Mouse (Mus musculus): Measurements from ENCODE around the gene Hmbs. TPM values are rescaled to one million over a fixed set of nuclear protein-coding genes. Genes with fewer than 3 reads are reported as not detected.
A peak's percentile ranks its signal among the peaks of the same experiment; 100 is the strongest.
"Not testable (repeated sequence)": the region's sequence is repeated elsewhere in the genome, so short reads cannot be mapped to it uniquely, and the experiment has no call there.

Gene Hmbs
- polyA plus RNA-seq, 1 experiment from 2014 or later: 133 TPM

- no peaks in the 10 kb centered on the region for H3K27me3 ChIP-seq (ENCODE audit: insufficient read depth, low read length)
- peak overlapping the region; percentile 94 for H3K9ac ChIP-seq (replicated peaks; ENCODE audit: low read length)
- ATAC-seq (ENCODE audit: low FRiP score, low TSS enrichment): peak; percentile 91
- peaks cover 25% of the 10 kb centered on the region for H3K36me3 ChIP-seq (ENCODE audit: insufficient read depth, low read length)
- peak overlapping the region; percentile 90 for H3K4me2 ChIP-seq (replicated peaks; ENCODE audit: low read depth, low read length)
- peak overlapping the region; percentile 97 for H3K27ac ChIP-seq (ENCODE audit: low read length)
- H3K4me3 ChIP-seq (ENCODE audit: low read length): peak overlapping the region; percentile 73
- H3K4me1 ChIP-seq (ENCODE audit: insufficient read depth, low read length): peaks cover 12% of the 10 kb centered on the region
- H3K9me3 ChIP-seq (ENCODE audit: low read length): no peaks in the 10 kb centered on the region
- WGBS: under 1% methylated on average over 38 of the region's 38 CpGs
Measured at GRCm38 (mm10) chr9:44326371-44327063, 17.5 kb downstream of the Hmbs start.

GRCm38 (mm10) chr9:44325768-44326370, 18.2 kb downstream of the Hmbs start, which contains the start of gene Dpagt1:
Dpagt1 (plus strand) TSS chr9:44326019.
- WGBS: 1% methylated on average over 12 of the region's 12 CpGs
- Histone ChIP-seq H3K27me3 (ENCODE audit: insufficient read depth, low read length) (no peaks in the 10 kb centered on the region), H3K36me3 (ENCODE audit: insufficient read depth, low read length) (peaks cover 20% of the 10 kb centered on the region), H3K4me3 (ENCODE audit: low read length) (peak within 1 kb of the TSS; percentile 73), H3K4me1 (ENCODE audit: insufficient read depth, low read length) (peaks cover 14% of the 10 kb centered on the region), H3K9ac (replicated peaks; ENCODE audit: low read length) (peak within 1 kb of the TSS; percentile 94), H3K27ac (ENCODE audit: low read length) (peak within 1 kb of the TSS; percentile 97), H3K4me2 (replicated peaks; ENCODE audit: low read depth, low read length) (peak within 1 kb of the TSS; percentile 90), H3K9me3 (ENCODE audit: low read length) (no peaks in the 10 kb centered on the region)
- ATAC-seq (ENCODE audit: low FRiP score, low TSS enrichment): 0 out of 2 replicates have a peak, but pooled peaks have one; percentile 25

GRCm38 (mm10) chr9:44325032-44325767, 18.8 kb downstream of the Hmbs start:
- WGBS: 60% methylated on average over 7 of the region's 8 CpGs
- Histone ChIP-seq H3K4me3 (ENCODE audit: low read length) (peak overlapping the region; percentile 73), H3K4me2 (replicated peaks; ENCODE audit: low read depth, low read length) (peak overlapping the region; percentile 90), H3K9ac (replicated peaks; ENCODE audit: low read length) (peak overlapping the region; percentile 94), H3K4me1 (ENCODE audit: insufficient read depth, low read length) (peaks cover 17% of the 10 kb centered on the region), H3K36me3 (ENCODE audit: insufficient read depth, low read length) (peaks cover 13% of the 10 kb centered on the region), H3K27ac (ENCODE audit: low read length) (peak overlapping the region; percentile 97; the same call in 1 of the 2 replicates)
- not testable (repeated sequence) for ATAC-seq (ENCODE audit: low FRiP score, low TSS enrichment); H3K27me3 ChIP-seq (ENCODE audit: insufficient read depth, low read length); H3K9me3 ChIP-seq (ENCODE audit: low read length)

- no peaks in the 10 kb centered on the region for H3K27me3 ChIP-seq (ENCODE audit: insufficient read depth, low read length)
- peaks cover 5% of the 10 kb centered on the region for H3K36me3 ChIP-seq (ENCODE audit: insufficient read depth, low read length)
- H3K4me1 ChIP-seq (ENCODE audit: insufficient read depth, low read length): peaks cover 21% of the 10 kb centered on the region
- no peak overlapping the region for H3K4me2 ChIP-seq (replicated peaks; ENCODE audit: low read depth, low read length)
- no peaks in the 10 kb centered on the region for H3K9me3 ChIP-seq (ENCODE audit: low read length)
- ATAC-seq (ENCODE audit: low FRiP score, low TSS enrichment): no peak
- 60% methylated on average over 6 of the region's 6 CpGs for WGBS
- H3K27ac ChIP-seq (ENCODE audit: low read length): no peak overlapping the region
- no peak overlapping the region for H3K9ac ChIP-seq (replicated peaks; ENCODE audit: low read length)
- H3K4me3 ChIP-seq (ENCODE audit: low read length): no peak overlapping the region
Measured at GRCm38 (mm10) chr9:44324147-44324546, 19.9 kb downstream of the Hmbs start.

- 82% methylated on average over 3 of the region's 4 CpGs for WGBS
- ATAC-seq (ENCODE audit: low FRiP score, low TSS enrichment); H3K9me3 ChIP-seq (ENCODE audit: low read length); H3K27ac ChIP-seq (ENCODE audit: low read length); H3K4me3 ChIP-seq (ENCODE audit: low read length); H3K36me3 ChIP-seq (ENCODE audit: insufficient read depth, low read length); H3K27me3 ChIP-seq (ENCODE audit: insufficient read depth, low read length); H3K9ac ChIP-seq (replicated peaks; ENCODE audit: low read length); H3K4me2 ChIP-seq (replicated peaks; ENCODE audit: low read depth, low read length): not testable (repeated sequence)
- peaks cover 25% of the 10 kb centered on the region for H3K4me1 ChIP-seq (ENCODE audit: insufficient read depth, low read length)
Measured at GRCm38 (mm10) chr9:44323656-44324055, 20.4 kb downstream of the Hmbs start.

GRCm38 (mm10) chr9:44320799-44321133, 23.3 kb downstream of the Hmbs start:
- Histone ChIP-seq H3K27ac (ENCODE audit: low read length) (peak overlapping the region; percentile 44), H3K36me3 (ENCODE audit: insufficient read depth, low read length) (peaks cover 12% of the 10 kb centered on the region), H3K4me3 (ENCODE audit: low read length) (peak overlapping the region; percentile 87), H3K27me3 (ENCODE audit: insufficient read depth, low read length) (no peaks in the 10 kb centered on the region), H3K4me1 (ENCODE audit: insufficient read depth, low read length) (peaks cover 30% of the 10 kb centered on the region), H3K9me3 (ENCODE audit: low read length) (no peaks in the 10 kb centered on the region), H3K9ac (replicated peaks; ENCODE audit: low read length) (peak overlapping the region; percentile 52), H3K4me2 (replicated peaks; ENCODE audit: low read depth, low read length) (peak overlapping the region; percentile 93)
- 23% methylated on average over 6 of the region's 6 CpGs for WGBS
- no peak for ATAC-seq (ENCODE audit: low FRiP score, low TSS enrichment)

GRCm38 (mm10) chr9:44319887-44320798, 23.9 kb downstream of the Hmbs start, which contains the start of gene C2cd2l:
C2cd2l (minus strand) TSS chr9:44320285.
- Histone ChIP-seq H3K27ac (ENCODE audit: low read length) (peak within 1 kb of the TSS; percentile 60), H3K4me2 (replicated peaks; ENCODE audit: low read depth, low read length) (peak within 1 kb of the TSS; percentile 93), H3K4me3 (ENCODE audit: low read length) (peak within 1 kb of the TSS; percentile 87), H3K9me3 (ENCODE audit: low read length) (no peaks in the 10 kb centered on the region), H3K36me3 (ENCODE audit: insufficient read depth, low read length) (peaks cover 17% of the 10 kb centered on the region), H3K9ac (replicated peaks; ENCODE audit: low read length) (peak within 1 kb of the TSS; percentile 86), H3K27me3 (ENCODE audit: insufficient read depth, low read length) (no peaks in the 10 kb centered on the region), H3K4me1 (ENCODE audit: insufficient read depth, low read length) (peaks cover 27% of the 10 kb centered on the region)
- ATAC-seq (ENCODE audit: low FRiP score, low TSS enrichment): peak; percentile 97
- under 1% methylated on average over 67 of the region's 67 CpGs for WGBS

GRCm38 (mm10) chr9:44319105-44319886, 24.7 kb downstream of the Hmbs start:
- Histone ChIP-seq H3K4me2 (replicated peaks; ENCODE audit: low read depth, low read length) (peak overlapping the region; percentile 93), H3K27ac (ENCODE audit: low read length) (peak overlapping the region; percentile 60; the same call in 1 of the 2 replicates), H3K27me3 (ENCODE audit: insufficient read depth, low read length) (no peaks in the 10 kb centered on the region), H3K4me1 (ENCODE audit: insufficient read depth, low read length) (peaks cover 27% of the 10 kb centered on the region), H3K4me3 (ENCODE audit: low read length) (peak overlapping the region; percentile 87), H3K36me3 (ENCODE audit: insufficient read depth, low read length) (peaks cover 26% of the 10 kb centered on the region), H3K9ac (replicated peaks; ENCODE audit: low read length) (peak overlapping the region; percentile 86), H3K9me3 (ENCODE audit: low read length) (no peaks in the 10 kb centered on the region)
- peak; percentile 7 for ATAC-seq (ENCODE audit: low FRiP score, low TSS enrichment)
- WGBS: 2% methylated on average over 37 of the region's 37 CpGs

- Histone ChIP-seq H3K4me1 (ENCODE audit: insufficient read depth, low read length) (peaks cover 27% of the 10 kb centered on the region), H3K4me2 (replicated peaks; ENCODE audit: low read depth, low read length) (peak overlapping the region; percentile 93), H3K27ac (ENCODE audit: low read length) (peak overlapping the region; percentile 60; the same call in 1 of the 2 replicates), H3K27me3 (ENCODE audit: insufficient read depth, low read length) (no peaks in the 10 kb centered on the region), H3K9ac (replicated peaks; ENCODE audit: low read length) (peak overlapping the region; percentile 86), H3K4me3 (ENCODE audit: low read length) (peak overlapping the region; percentile 87), H3K36me3 (ENCODE audit: insufficient read depth, low read length) (peaks cover 31% of the 10 kb centered on the region), H3K9me3 (ENCODE audit: low read length) (no peaks in the 10 kb centered on the region)
- 31% methylated on average over 3 of the region's 3 CpGs for whole genome bisulfite sequencing
- no peak for ATAC-seq (ENCODE audit: low FRiP score, low TSS enrichment)
Measured at GRCm38 (mm10) chr9:44318826-44319095, 25.3 kb downstream of the Hmbs start.

All from kidney, embryonic 16.5 days (tissue).